In the genomic region with DNA sequence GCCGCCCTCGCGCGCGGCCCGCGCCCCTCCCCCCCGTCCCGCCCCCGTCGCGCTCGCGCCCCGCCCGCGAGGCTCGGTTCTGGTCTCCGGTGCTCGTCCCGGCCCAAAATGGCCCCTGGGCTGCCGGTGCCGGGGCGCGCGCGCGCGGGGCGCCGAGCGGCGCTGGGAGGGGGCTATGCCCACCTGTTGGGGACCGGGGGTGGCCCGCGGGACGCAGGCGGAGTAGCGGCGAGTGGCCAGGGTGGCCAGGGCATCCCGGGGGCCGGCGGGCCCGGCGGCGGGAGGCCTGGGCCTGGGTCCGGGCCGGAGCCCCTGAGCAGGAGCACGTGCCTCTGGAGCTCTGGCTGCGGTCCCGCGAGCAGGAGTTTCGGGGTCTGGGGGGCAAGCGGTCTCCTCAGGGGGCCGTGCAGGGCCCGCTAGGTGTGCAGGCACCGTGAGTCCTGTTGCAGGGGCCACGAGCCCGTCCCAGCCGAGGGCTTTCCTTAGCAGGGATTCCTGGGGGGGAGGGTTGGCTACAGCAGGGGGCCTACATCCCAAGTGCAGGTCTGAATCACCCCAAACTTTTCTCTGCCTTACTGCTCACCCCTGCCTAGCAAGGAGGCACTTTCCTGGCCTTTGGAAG, we compare ENCODE assay signal across 8 mouse cellular contexts. TPM values are rescaled to one million over a fixed set of nuclear protein-coding genes. Genes with fewer than 3 reads are reported as not detected.
DNase-seq lines count a peak whose midpoint lies in the region; ATAC-seq and TF ChIP-seq lines count a peak whose summit lies in the region.

No protein-coding gene starts in this region.

- peak overlapping the region; percentile 83 for H3K4me2 ChIP-seq in embryonic facial prominence, embryonic 15.5 days (replicated peaks)

- peak overlapping the region; percentile 93 for H3K9ac ChIP-seq in embryonic facial prominence, embryonic 15.5 days

- H3K79me2 ChIP-seq in macrophage (ENCODE audit: inconsistent target) = peaks cover 40% of the 10 kb centered on the region

- under 1% methylated on average over 52 of the region's 60 CpGs for whole genome bisulfite sequencing in embryonic facial prominence, embryonic 15.5 days
- WGBS in macrophage (ENCODE audit: missing documents) = 2% methylated on average over 43 of the region's 60 CpGs

- peak overlapping the region; percentile 73 for H3K4me3 ChIP-seq in layer of hippocampus, adult 2 months
- H3K4me3 ChIP-seq in embryonic facial prominence, embryonic 15.5 days (replicated peaks) = peak overlapping the region; percentile 98
- H3K4me3 ChIP-seq in macrophage (ENCODE audit: inconsistent target) = peak overlapping the region; percentile 29

- peaks cover 45% of the 10 kb centered on the region for H3K4me1 ChIP-seq in embryonic facial prominence, embryonic 15.5 days

- H3K36me3 ChIP-seq in embryonic facial prominence, embryonic 15.5 days = peaks cover 3% of the 10 kb centered on the region; the same call in 1 of the 2 replicates
- H3K36me3 ChIP-seq in macrophage (ENCODE audit: inconsistent target) = no peaks in the 10 kb centered on the region

- no peak for DNase-seq in layer of hippocampus, adult 2 months (ENCODE audit: low spot score in 2 of 2)
- no peak for DNase-seq in layer of hippocampus, adult 9-10 months (ENCODE audit: low spot score)
- DNase-seq in Muller cell, postnatal 12 days (ENCODE audit: inconsistent ontology term) = peak; percentile 40
- peak; percentile 59 for DNase-seq in induced T-regulatory cell, adult 2 months (ENCODE audit: low read depth)
- peak; percentile 52 for DNase-seq in testis, postnatal 14 days (ENCODE audit: low spot score)
- no peak for DNase-seq in layer of hippocampus, adult 9-11 months

- no peaks in the 10 kb centered on the region for H3K9me3 ChIP-seq in embryonic facial prominence, embryonic 15.5 days (replicated peaks)

- TF ChIP-seq CTCF in layer of hippocampus, adult 2 months (conservative IDR thresholded peaks at IDR 0.05) = no peak

- H3K27ac ChIP-seq in layer of hippocampus, adult 2 months = peak overlapping the region; percentile 88
- peak overlapping the region; percentile 82 for H3K27ac ChIP-seq in embryonic facial prominence, embryonic 15.5 days (replicated peaks)
- H3K27ac ChIP-seq in macrophage = no peak overlapping the region

- H3K27me3 ChIP-seq in embryonic facial prominence, embryonic 15.5 days = no peaks in the 10 kb centered on the region

- no peak for ATAC-seq in embryonic facial prominence, embryonic 15.5 days (ENCODE audit: insufficient number of reproducible peaks, low FRiP score, low TSS enrichment, low read depth)

RNA-seq across cellular contexts. Expression of a gene that starts 0.6 kb away (rescaled TPM):
- total RNA-seq in layer of hippocampus, adult 2 months (2021) = 10 to 100 TPM; 76.0 to 76.9 TPM
- 14.7 and 15.6 TPM in 2 replicates for polyA plus RNA-seq in embryonic facial prominence, embryonic 15.5 days (2015; fragmentation: Nextera tagmentation; extraction: Ambion mirVana)
- total RNA-seq in macrophage (2018; cell fraction: chromatin; rRNA removed) = 10 to 100 TPM; 15.2 to 70.7 (median 40.0) TPM
- total RNA-seq in macrophage (2018; cell fraction: cytosol; rRNA removed) = 10 to 100 TPM; 20.9 to 30.7 (median 24.2) TPM
- total RNA-seq in macrophage (2018; cell fraction: nucleus; rRNA removed) = 10 to 100 TPM; 14.0 to 47.5 (median 24.4) TPM
- 18.9 to 28.3 TPM (median 24.5 TPM) in 3 replicates for polyA plus RNA-seq in macrophage (2018)

RNA-seq across cellular contexts. Expression of a gene that starts 24.3 kb away (rescaled TPM):
- 1 to 10 TPM in 1 of 2 experiments, under 1 TPM in 1; 0.81 to 2.1 TPM for total RNA-seq in layer of hippocampus, adult 2 months (2021)
- 0.20 TPM in 1 of 2 replicates, not detected in the other for polyA plus RNA-seq in embryonic facial prominence, embryonic 15.5 days (2015; fragmentation: Nextera tagmentation; extraction: Ambion mirVana)
- 1 to 10 TPM in 21 of 26 experiments, under 1 TPM in 4, not detected in 1; 0.71 to 7.4 (median 1.4) TPM for total RNA-seq in macrophage (2018; cell fraction: chromatin; rRNA removed)
- under 1 TPM in 2 of 26 experiments, not detected in 24; 0.20 to 0.39 TPM for total RNA-seq in macrophage (2018; cell fraction: cytosol; rRNA removed)
- 1 to 10 TPM in 6 of 26 experiments, under 1 TPM in 10, not detected in 10; 0.46 to 2.0 (median 0.76) TPM for total RNA-seq in macrophage (2018; cell fraction: nucleus; rRNA removed)
- polyA plus RNA-seq in macrophage (2018) = not detected in 3 replicates

RNA-seq across cellular contexts. Expression of a gene that starts 41.4 kb away (rescaled TPM):
- total RNA-seq in layer of hippocampus, adult 2 months (2021) = 10 to 100 TPM; 90.3 to 99.5 TPM
- 150 and 162 TPM in 2 replicates for polyA plus RNA-seq in embryonic facial prominence, embryonic 15.5 days (2015; fragmentation: Nextera tagmentation; extraction: Ambion mirVana)
- total RNA-seq in macrophage (2018; cell fraction: chromatin; rRNA removed) = 1 to 10 TPM in 2 of 26 experiments, not detected in 24; 2.6 to 3.7 TPM
- under 1 TPM in 16 of 26 experiments, not detected in 10; 0.13 to 0.51 (median 0.25) TPM for total RNA-seq in macrophage (2018; cell fraction: cytosol; rRNA removed)
- total RNA-seq in macrophage (2018; cell fraction: nucleus; rRNA removed) = 1 to 10 TPM in 1 of 26 experiments, under 1 TPM in 3, not detected in 22; 0.60 to 2.4 (median 0.73) TPM
- 0.39 to 0.53 TPM (median 0.46 TPM) in 3 replicates for polyA plus RNA-seq in macrophage (2018)

RNA-seq across cellular contexts. Expression of a gene that starts 47.5 kb away (rescaled TPM):
- total RNA-seq in layer of hippocampus, adult 2 months (2021) = 10 to 100 TPM; 11.9 to 12.9 TPM
- polyA plus RNA-seq in embryonic facial prominence, embryonic 15.5 days (2015; fragmentation: Nextera tagmentation; extraction: Ambion mirVana) = 436 and 462 TPM in 2 replicates
- 10 to 100 TPM in 9 of 26 experiments, 1 to 10 TPM in 17; 1.2 to 28.4 (median 4.1) TPM for total RNA-seq in macrophage (2018; cell fraction: chromatin; rRNA removed)
- 100 to 1,000 TPM in 13 of 26 experiments, 10 to 100 TPM in 13; 19.3 to 337 (median 129) TPM for total RNA-seq in macrophage (2018; cell fraction: cytosol; rRNA removed)
- total RNA-seq in macrophage (2018; cell fraction: nucleus; rRNA removed) = 10 to 100 TPM in 21 of 26 experiments, 1 to 10 TPM in 5; 4.4 to 62.6 (median 17.8) TPM
- polyA plus RNA-seq in macrophage (2018) = 173 to 304 TPM (median 230 TPM) in 3 replicates

RNA-seq across cellular contexts. Expression of a gene that starts 57.6 kb away (rescaled TPM):
- total RNA-seq in layer of hippocampus, adult 2 months (2021) = 1 to 10 TPM; 1.3 to 1.4 TPM
- 29.6 and 36.8 TPM in 2 replicates for polyA plus RNA-seq in embryonic facial prominence, embryonic 15.5 days (2015; fragmentation: Nextera tagmentation; extraction: Ambion mirVana)
- 10 to 100 TPM in 1 of 26 experiments, 1 to 10 TPM in 22, under 1 TPM in 3; 0.38 to 15.0 (median 3.1) TPM for total RNA-seq in macrophage (2018; cell fraction: chromatin; rRNA removed)
- total RNA-seq in macrophage (2018; cell fraction: cytosol; rRNA removed) = 1 to 10 TPM in 17 of 26 experiments, under 1 TPM in 9; 0.46 to 1.7 (median 1.1) TPM
- total RNA-seq in macrophage (2018; cell fraction: nucleus; rRNA removed) = 10 to 100 TPM in 2 of 26 experiments, 1 to 10 TPM in 20, under 1 TPM in 4; 0.52 to 17.8 (median 2.5) TPM
- 0.63 to 3.8 TPM (median 0.75 TPM) in 3 replicates for polyA plus RNA-seq in macrophage (2018)

Comparison
In these comparisons a context has a peak if more than half of its experiments do, and no peak if none do; other contexts are left out.
1. DNase-seq: peak in Muller cell, postnatal 12 days (single experiment), induced T-regulatory cell, adult 2 months (single experiment) and testis, postnatal 14 days (single experiment); none in layer of hippocampus, adult 2 months (0 of 2), layer of hippocampus, adult 9-10 months (single experiment) and layer of hippocampus, adult 9-11 months (single experiment).
2. H3K4me3 ChIP-seq: peak in every context shown above with its lines; median percentile 98 in embryonic facial prominence, embryonic 15.5 days; 73 in layer of hippocampus, adult 2 months; 29 in macrophage.
3. RNA of a gene that starts 41.4 kb away (polyA plus RNA-seq): 150 to 162 TPM in embryonic facial prominence, embryonic 15.5 days; 0.39 to 0.53 TPM in macrophage; every median in the first group is over 10 times any median in the second.